Mouse (Mus musculus) macrophage (primary cell): ENCODE measurements around the gene Ermp1. TPM values are rescaled to one million over a fixed set of nuclear protein-coding genes. Genes with fewer than 3 reads are reported as not detected.
"Not testable (repeated sequence)": the region's sequence is repeated elsewhere in the genome, so short reads cannot be mapped to it uniquely, and the experiment has no call there.

Experiments
- H3K27ac ChIP-seq: fragments of 350-480 bp; formaldehyde crosslinking; 2 replicates; pipeline ENCODE4 v1.9.0; 2021
- H3K36me3 ChIP-seq: fragments of 350-480 bp; formaldehyde crosslinking; 2 replicates; pipeline ENCODE4 v1.9.0; 2021; ENCODE audit errors: inconsistent target
- H3K4me3 ChIP-seq: fragments of 350-480 bp; formaldehyde crosslinking; 2 replicates; pipeline ENCODE4 v1.9.0; 2021; ENCODE audit errors: inconsistent target
- H3K79me2 ChIP-seq: fragments of 350-480 bp; formaldehyde crosslinking; 2 replicates; pipeline ENCODE4 v1.9.0; 2021; ENCODE audit errors: inconsistent target
- WGBS: methylation state at CpG from one replicate; pipeline ENCODE4 v1.1.7; 2026; ENCODE audit warnings: inconsistent platforms; ENCODE audit not compliant: missing documents; 5-methylcytosine and 5-hydroxymethylcytosine counted together
- polyA plus RNA-seq: library from polyadenylated mRNA; stranded (reverse); fragments of 250-400 nt; gene quantifications from 3 replicates; pipeline ENCODE4 v1.2.4, GENCODE M21; 2018; ENCODE audit warnings: inconsistent platforms

Gene Ermp1
- polyA plus RNA-seq, 1 experiment from 2014 or later = 13.2 TPM

DNA sequence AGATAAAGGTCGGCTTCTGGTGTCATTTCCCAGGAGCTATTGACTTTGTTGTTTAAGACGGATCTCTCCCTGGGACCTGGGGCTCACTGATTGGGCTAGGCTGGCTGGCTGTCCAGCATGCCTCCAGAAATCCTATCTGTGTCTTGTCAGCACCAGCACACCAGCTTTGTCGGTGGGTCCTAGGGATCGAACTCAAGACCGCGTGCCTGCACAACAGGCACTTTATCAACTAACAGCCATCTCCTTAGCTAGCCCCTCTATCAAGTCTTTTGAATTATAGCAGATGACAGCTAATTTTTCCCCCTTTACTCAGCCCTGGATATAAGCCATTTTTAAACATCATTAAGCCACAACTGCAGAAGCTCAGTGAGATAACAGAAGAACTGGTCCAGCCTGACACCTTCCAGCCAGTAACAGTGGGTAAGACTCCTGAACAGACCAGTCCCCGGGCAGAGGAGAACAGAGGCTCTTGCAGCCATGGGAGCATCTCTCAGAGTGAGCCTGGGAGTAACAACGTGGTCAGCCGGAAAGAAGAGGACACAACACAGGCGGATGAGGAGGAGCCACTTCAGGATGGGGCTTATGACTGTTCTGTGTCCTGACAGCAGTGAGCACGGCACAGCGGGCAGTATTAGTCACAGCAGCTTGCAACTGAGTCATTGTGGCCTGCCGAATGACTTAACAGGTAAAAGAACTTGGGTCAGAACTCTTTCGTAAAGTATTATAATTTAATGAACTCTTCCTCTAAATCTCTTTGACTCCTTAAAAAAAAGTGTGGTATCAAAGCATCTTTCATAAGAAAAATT is 44.5 kb downstream of the Ermp1 start:
- H3K4me3 ChIP-seq = no peak overlapping the region
- 95% methylated on average over 14 of the region's 14 CpGs for WGBS
- H3K27ac ChIP-seq = no peak overlapping the region
- peaks cover 64% of the 10 kb centered on the region for H3K36me3 ChIP-seq
- no peaks in the 10 kb centered on the region for H3K79me2 ChIP-seq

GRCm38 (mm10) chr19:29598981-29599380 is 49.2 kb downstream of the Ermp1 start:
- Histone ChIP-seq H3K27ac (no peak overlapping the region), H3K79me2 (no peaks in the 10 kb centered on the region), H3K36me3 (peaks cover 80% of the 10 kb centered on the region), H3K4me3 (no peak overlapping the region)
- 86% methylated on average over 5 of the region's 5 CpGs for WGBS

DNA sequence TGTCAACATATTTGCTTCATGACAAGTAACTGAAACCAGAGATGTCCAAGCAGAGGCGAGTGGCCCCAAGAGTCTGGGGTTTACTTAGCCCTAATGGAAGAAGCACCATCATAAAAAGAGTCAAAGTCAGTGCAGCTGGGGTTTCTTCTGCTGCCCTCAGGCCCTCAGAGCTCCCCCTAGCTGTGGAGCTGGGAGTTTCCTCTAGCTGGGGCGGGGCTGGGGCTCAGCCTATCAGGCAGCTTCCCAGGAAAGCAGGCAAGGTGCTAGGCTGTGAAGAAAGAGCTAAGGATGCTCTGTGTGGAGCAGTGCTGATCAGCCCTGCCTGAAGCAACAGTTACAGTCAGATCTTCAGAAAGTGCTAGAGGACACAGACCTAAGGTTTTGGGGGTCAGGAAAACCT is 51.2 kb downstream of the Ermp1 start:
- Histone ChIP-seq H3K4me3 (no peak overlapping the region), H3K36me3 (peaks cover 66% of the 10 kb centered on the region), H3K79me2 (no peaks in the 10 kb centered on the region), H3K27ac (no peak overlapping the region)
- WGBS = 91% methylated on average over 2 of the region's 2 CpGs

DNA sequence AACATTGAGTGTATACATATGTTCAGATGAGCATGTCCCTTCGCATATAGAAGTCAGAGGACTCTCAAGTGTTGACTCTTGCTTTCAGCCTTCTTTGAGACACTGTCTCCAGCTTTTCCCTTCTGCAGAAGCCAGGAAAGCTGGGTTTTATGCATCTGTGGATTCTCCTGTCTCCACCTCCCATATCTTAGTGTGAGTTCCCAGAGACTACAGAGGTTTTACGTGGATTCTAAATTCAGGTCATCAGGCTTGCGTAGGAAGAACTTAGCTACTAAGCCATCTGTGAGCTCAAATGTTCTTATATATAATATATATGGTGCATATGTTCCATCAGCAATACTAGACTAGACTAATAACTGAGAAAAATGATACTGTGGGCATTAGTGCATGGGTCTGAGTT is 51.9 kb downstream of the Ermp1 start:
- Histone ChIP-seq H3K27ac (no peak overlapping the region), H3K4me3 (no peak overlapping the region), H3K36me3 (peaks cover 61% of the 10 kb centered on the region), H3K79me2 (no peaks in the 10 kb centered on the region)
- 92% methylated on average over 3 of the region's 3 CpGs for WGBS

GRCm38 (mm10) chr19:29593783-29594182 is 54.4 kb downstream of the Ermp1 start:
- H3K4me3 ChIP-seq, H3K79me2 ChIP-seq, H3K27ac ChIP-seq: not testable (repeated sequence)
- H3K36me3 ChIP-seq = peaks cover 47% of the 10 kb centered on the region
- 91% methylated on average over 3 of the region's 3 CpGs for WGBS

- 100% methylated on average over 6 of the region's 6 CpGs for WGBS
- Histone ChIP-seq H3K79me2 (no peaks in the 10 kb centered on the region), H3K36me3 (peaks cover 69% of the 10 kb centered on the region), H3K27ac (no peak overlapping the region), H3K4me3 (no peak overlapping the region)
Observed at GRCm38 (mm10) chr19:29583734-29584133, 64.5 kb downstream of the Ermp1 start.

- Histone ChIP-seq H3K27ac (no peak overlapping the region), H3K79me2 (no peaks in the 10 kb centered on the region), H3K4me3 (no peak overlapping the region), H3K36me3 (peaks cover 72% of the 10 kb centered on the region)
- WGBS = 71% methylated on average over 2 of the region's 2 CpGs
Observed at GRCm38 (mm10) chr19:29582439-29582838, 65.8 kb downstream of the Ermp1 start.

DNA sequence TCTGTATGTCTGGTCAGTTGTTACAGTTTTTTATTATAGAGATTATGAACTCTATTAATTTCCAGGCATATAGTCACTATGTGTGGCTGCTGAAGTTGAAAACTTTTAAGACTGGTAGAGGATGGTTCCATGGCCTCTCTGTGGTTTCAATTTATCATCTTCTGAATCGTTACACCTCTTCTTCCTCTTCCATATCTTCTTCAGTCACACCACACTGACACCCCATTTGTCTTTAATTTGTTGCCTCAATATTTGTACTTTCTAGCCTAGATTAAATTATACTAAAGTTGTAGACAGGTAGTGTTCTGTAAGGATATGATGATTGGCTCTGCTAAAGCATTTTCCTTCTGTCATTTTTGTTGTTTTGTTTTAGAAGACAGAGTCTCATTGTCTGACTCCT is 81.7 kb downstream of the Ermp1 start:
- Histone ChIP-seq H3K79me2 (peaks cover 10% of the 10 kb centered on the region; the same call in 1 of the 2 replicates), H3K36me3 (peaks cover 35% of the 10 kb centered on the region), H3K27ac (no peak overlapping the region), H3K4me3 (no peak overlapping the region)
- WGBS = 43% methylated on average over 1 of the region's 1 CpGs

DNA sequence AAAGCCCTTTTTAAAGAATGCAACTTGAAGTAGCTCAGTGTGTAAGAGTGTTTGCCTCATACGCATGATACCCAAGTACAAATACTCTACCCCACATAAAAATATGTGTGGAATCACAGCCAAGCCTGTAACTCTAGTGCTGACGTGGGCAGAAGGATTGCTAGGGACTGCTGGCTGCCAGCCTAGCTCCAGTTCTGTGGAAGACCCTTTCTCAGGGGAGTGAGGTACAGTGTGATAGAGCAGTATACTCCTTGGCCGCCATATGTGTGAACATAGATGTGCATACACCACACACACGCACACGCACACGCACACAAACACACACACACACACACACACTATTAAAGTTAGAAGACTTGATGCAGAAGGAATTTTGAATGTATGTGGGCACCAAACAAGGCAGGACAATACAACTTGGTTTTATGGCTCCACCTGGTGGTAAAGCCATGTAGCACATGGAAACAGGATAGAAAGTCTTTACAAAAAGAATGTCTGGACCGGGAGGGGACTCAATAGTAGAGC is 84.9 kb downstream of the Ermp1 start:
- Histone ChIP-seq H3K27ac (no peak overlapping the region), H3K4me3 (no peak overlapping the region), H3K79me2 (peaks cover 21% of the 10 kb centered on the region; the same call in 1 of the 2 replicates), H3K36me3 (peaks cover 17% of the 10 kb centered on the region)
- WGBS = 77% methylated on average over 7 of the region's 7 CpGs

GRCm38 (mm10) chr19:29562603-29563002 is 85.6 kb downstream of the Ermp1 start:
- peaks cover 28% of the 10 kb centered on the region; the same call in 1 of the 2 replicates for H3K79me2 ChIP-seq
- 84% methylated on average over 3 of the region's 3 CpGs for WGBS

DNA sequence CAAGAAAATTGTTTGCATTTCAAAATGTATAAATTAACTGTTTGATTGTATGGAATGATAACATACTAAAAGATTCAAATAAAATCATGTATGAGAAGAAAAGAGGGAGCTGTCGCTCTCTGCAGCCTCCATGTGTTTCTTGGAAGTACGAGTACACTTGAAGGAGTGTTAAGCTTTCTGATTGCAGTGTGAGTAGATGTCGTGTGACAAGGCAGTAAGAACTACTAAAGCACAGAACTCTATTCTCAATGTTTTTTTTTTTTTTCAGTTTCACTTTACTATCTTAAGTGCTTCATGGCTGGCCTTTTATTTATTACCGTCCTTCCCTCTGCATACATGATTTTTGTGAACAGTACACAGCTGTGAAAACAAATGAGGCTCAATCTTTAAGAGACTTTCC is 86.0 kb downstream of the Ermp1 start:
- no peak overlapping the region for H3K4me3 ChIP-seq
- peaks cover 32% of the 10 kb centered on the region; the same call in 1 of the 2 replicates for H3K79me2 ChIP-seq
- no peak overlapping the region for H3K27ac ChIP-seq
- WGBS = 92% methylated on average over 3 of the region's 4 CpGs
- peaks cover 8% of the 10 kb centered on the region for H3K36me3 ChIP-seq

More at GRCm38 (mm10) chr19:29562603-29563002, 85.6 kb downstream of the Ermp1 start:
- Histone ChIP-seq H3K4me3 (no peak overlapping the region), H3K36me3 (peaks cover 12% of the 10 kb centered on the region), H3K27ac (no peak overlapping the region)

Other genes starting within 250 kb of the Ermp1 start
- 0.09 to 0.18 TPM in 2 of 3 replicates, not detected in the other for gene Pdcd1lg2, start 237.5 kb downstream of the Ermp1 start, polyA plus RNA-seq
- 11.9 to 21.2 TPM (median 19.1 TPM) in 3 replicates for gene Ric1, start 126.1 kb downstream of the Ermp1 start, polyA plus RNA-seq
- 0.34 TPM in 1 of 3 replicates, not detected in the others for gene Mlana, start 49.4 kb upstream of the Ermp1 start, polyA plus RNA-seq
- 10.2 to 17.7 TPM (median 10.6 TPM) in 3 replicates for gene 9930021J03Rik, start 157.6 kb upstream of the Ermp1 start, polyA plus RNA-seq
- gene Ranbp6, start 164.6 kb upstream of the Ermp1 start, polyA plus RNA-seq = 6.2 to 6.7 TPM (median 6.6 TPM) in 3 replicates